Mouse (Mus musculus): Measurements from ENCODE around the gene Olfr745. TPM values are rescaled to one million over a fixed set of nuclear protein-coding genes. Genes with fewer than 3 reads are reported as not detected.

The Olfr745 gene
- not detected in 2 replicates for polyA plus RNA-seq (2015; fragmentation: Nextera tagmentation; extraction: Ambion mirVana)

DNA sequence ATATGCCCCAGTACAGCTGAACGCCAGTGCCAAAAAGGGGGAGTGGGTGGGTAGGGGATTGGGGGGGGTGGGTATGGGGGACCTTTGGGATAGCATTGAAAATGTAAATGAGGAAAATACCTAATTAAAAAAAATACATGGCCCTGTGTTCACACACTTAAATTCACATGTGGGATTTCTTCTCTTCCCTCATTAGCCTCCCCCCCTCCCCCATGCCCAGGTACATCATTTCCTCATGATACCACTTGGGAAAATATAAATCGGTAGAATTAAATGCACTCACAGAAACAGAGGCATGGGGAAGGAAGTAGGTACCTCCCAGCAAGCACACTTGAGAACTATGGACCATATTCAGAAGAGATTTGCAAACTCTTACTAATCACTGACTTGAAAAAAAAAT lies at the start of gene Olfr745:
Gene Olfr745 (plus strand): TSS at position 301 of the 400 bp plus-strand sequence.
- Histone ChIP-seq H3K4me3 (no peak within 1 kb of the TSS), H3K4me1 (replicated peaks) (no peaks in the 10 kb centered on the region), H3K27ac (no peak within 1 kb of the TSS), H3K9ac (no peak within 1 kb of the TSS), H3K27me3 (no peaks in the 10 kb centered on the region), H3K9me3 (peaks cover 5% of the 10 kb centered on the region; the same call in 1 of the 2 replicates), H3K36me3 (no peaks in the 10 kb centered on the region), H3K4me2 (no peak within 1 kb of the TSS)
- no peak for ATAC-seq (ENCODE audit: low FRiP score)
- WGBS, result 86% methylated on average over 2 of the region's 2 CpGs

DNA sequence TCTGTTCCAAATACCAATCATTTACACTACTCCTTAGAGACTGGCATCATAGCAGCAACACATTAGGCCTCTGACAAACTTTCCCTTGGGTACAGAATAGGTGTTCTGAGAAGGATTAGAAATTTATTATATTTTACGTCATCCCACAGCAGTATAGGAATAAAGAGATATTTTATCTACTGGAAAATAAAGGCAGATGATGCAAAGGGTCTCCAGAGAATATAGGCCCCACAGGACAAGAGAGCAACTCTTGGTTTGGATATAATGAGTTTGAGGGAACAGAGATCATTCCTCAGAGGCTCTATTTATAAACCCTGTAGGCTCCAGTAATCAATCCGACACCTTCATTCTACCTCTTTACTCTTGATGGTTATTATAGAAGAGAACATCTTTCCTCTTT lies 24.6 kb upstream of the Olfr745 start, which contains the start of gene Olfr744:
Gene Olfr744 (plus strand): TSS at position 301 of the 400 bp plus-strand sequence.
- Histone ChIP-seq H3K4me1 (replicated peaks) (no peaks in the 10 kb centered on the region), H3K4me3 (no peak within 1 kb of the TSS), H3K27ac (no peak within 1 kb of the TSS), H3K9me3 (no peaks in the 10 kb centered on the region), H3K27me3 (no peaks in the 10 kb centered on the region), H3K9ac (no peak within 1 kb of the TSS), H3K4me2 (no peak within 1 kb of the TSS), H3K36me3 (no peaks in the 10 kb centered on the region)
- 91% methylated on average over 2 of the region's 2 CpGs for WGBS
- ATAC-seq (ENCODE audit: low FRiP score), result no peak

DNA sequence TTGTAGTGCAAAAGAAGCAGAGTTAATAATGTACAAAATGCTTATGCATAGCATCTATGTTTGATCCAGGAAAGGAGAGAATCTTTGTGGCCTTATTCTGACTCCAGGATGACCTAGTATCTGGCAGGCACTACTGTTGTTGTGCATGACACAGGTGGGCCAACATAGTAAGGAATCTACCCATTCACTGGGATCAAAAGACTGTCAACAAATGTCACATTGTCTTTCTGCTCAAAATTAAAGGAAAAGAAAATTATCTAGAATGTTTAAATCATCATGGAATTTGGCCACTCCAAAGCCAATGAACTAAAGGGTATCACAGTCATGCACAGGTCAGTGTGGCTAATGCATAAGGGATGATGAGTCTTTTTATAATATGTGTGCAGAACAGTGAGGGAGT lies 7.6 kb downstream of the Olfr745 start, which contains the start of gene Olfr746:
Gene Olfr746 (plus strand): TSS at position 301 of the 400 bp plus-strand sequence.
- no peak within 1 kb of the TSS for H3K4me3 ChIP-seq
- ATAC-seq (ENCODE audit: low FRiP score), result no peak

DNA sequence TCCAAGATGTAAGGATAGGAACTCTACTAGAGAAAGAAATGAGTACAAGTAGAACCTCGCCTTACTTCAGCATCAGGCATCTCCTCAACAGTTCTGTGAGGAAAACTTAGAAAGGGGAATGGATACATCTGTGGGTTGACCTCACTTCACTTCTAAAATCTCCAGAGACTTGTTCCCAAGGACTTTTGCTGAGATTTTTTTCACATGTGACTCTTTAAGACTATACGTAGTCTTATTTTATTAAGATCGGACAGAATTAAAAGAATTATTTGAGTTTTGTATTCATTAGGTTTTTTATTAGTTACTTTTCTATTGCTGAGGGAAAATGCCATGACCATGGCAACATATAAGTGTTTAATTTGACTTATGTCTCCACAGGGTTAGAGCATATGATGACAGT lies 53.9 kb downstream of the Olfr745 start, which contains the start of gene Olfr747:
Gene Olfr747 (minus strand): TSS at position 101 of the 400 bp plus-strand sequence.
- Histone ChIP-seq H3K27ac (no peak within 1 kb of the TSS), H3K27me3 (no peaks in the 10 kb centered on the region), H3K4me1 (replicated peaks) (no peaks in the 10 kb centered on the region), H3K9ac (no peak within 1 kb of the TSS), H3K4me2 (no peak within 1 kb of the TSS), H3K36me3 (no peaks in the 10 kb centered on the region), H3K4me3 (no peak within 1 kb of the TSS), H3K9me3 (no peaks in the 10 kb centered on the region)
- ATAC-seq (ENCODE audit: low FRiP score), result no peak
- WGBS, result 92% methylated on average over 3 of the region's 3 CpGs

More for the DNA sequence above, 7.6 kb downstream of the Olfr745 start, which contains the start of gene Olfr746:
- no peaks in the 10 kb centered on the region for H3K4me1 ChIP-seq (replicated peaks)
- H3K9ac ChIP-seq, result no peak within 1 kb of the TSS
- no peaks in the 10 kb centered on the region for H3K36me3 ChIP-seq
- H3K27me3 ChIP-seq, result no peaks in the 10 kb centered on the region
- no peak within 1 kb of the TSS for H3K4me2 ChIP-seq
- H3K9me3 ChIP-seq, result no peaks in the 10 kb centered on the region
- no peak within 1 kb of the TSS for H3K27ac ChIP-seq

Other genes starting within 250 kb of the Olfr745 start
- gene Olfr738, start 231.8 kb upstream of the Olfr745 start, polyA plus RNA-seq (2015; fragmentation: Nextera tagmentation; extraction: Ambion mirVana), result not detected in 2 replicates
- not detected in 2 replicates for gene Olfr739, start 220.8 kb upstream of the Olfr745 start, polyA plus RNA-seq (2015; fragmentation: Nextera tagmentation; extraction: Ambion mirVana)
- not detected in 2 replicates for gene Olfr740, start 193.8 kb upstream of the Olfr745 start, polyA plus RNA-seq (2015; fragmentation: Nextera tagmentation; extraction: Ambion mirVana)
- gene Olfr741, start 166.7 kb upstream of the Olfr745 start, polyA plus RNA-seq (2015; fragmentation: Nextera tagmentation; extraction: Ambion mirVana), result not detected in 2 replicates
- gene Olfr742, start 135.8 kb upstream of the Olfr745 start, polyA plus RNA-seq (2015; fragmentation: Nextera tagmentation; extraction: Ambion mirVana), result not detected in 2 replicates
- gene Olfr743, start 117.5 kb upstream of the Olfr745 start, polyA plus RNA-seq (2015; fragmentation: Nextera tagmentation; extraction: Ambion mirVana), result not detected in 2 replicates
- gene Olfr744, start 24.5 kb upstream of the Olfr745 start, polyA plus RNA-seq (2015; fragmentation: Nextera tagmentation; extraction: Ambion mirVana), result not detected in 2 replicates
- gene Olfr746, start 7.7 kb downstream of the Olfr745 start, polyA plus RNA-seq (2015; fragmentation: Nextera tagmentation; extraction: Ambion mirVana), result not detected in 2 replicates
- not detected in 2 replicates for gene Olfr747, start 53.8 kb downstream of the Olfr745 start, polyA plus RNA-seq (2015; fragmentation: Nextera tagmentation; extraction: Ambion mirVana)
- gene Olfr748, start 68.0 kb downstream of the Olfr745 start, polyA plus RNA-seq (2015; fragmentation: Nextera tagmentation; extraction: Ambion mirVana), result not detected in 2 replicates
- gene Olfr749, start 105.7 kb downstream of the Olfr745 start, polyA plus RNA-seq (2015; fragmentation: Nextera tagmentation; extraction: Ambion mirVana), result not detected in 2 replicates
- 121 and 133 TPM in 2 replicates for gene Ttc5, start 146.1 kb downstream of the Olfr745 start, polyA plus RNA-seq (2015; fragmentation: Nextera tagmentation; extraction: Ambion mirVana)
- gene Ccnb1ip1, start 168.3 kb downstream of the Olfr745 start, polyA plus RNA-seq (2015; fragmentation: Nextera tagmentation; extraction: Ambion mirVana), result not detected in 2 replicates
- gene Parp2, start 168.5 kb downstream of the Olfr745 start, polyA plus RNA-seq (2015; fragmentation: Nextera tagmentation; extraction: Ambion mirVana), result 42.0 and 44.0 TPM in 2 replicates
- gene Tep1, start 231.2 kb downstream of the Olfr745 start, polyA plus RNA-seq (2015; fragmentation: Nextera tagmentation; extraction: Ambion mirVana), result 2.5 and 3.2 TPM in 2 replicates

Data from hindbrain, embryonic 13.5 days (tissue).